Mouse (Mus musculus): ENCODE results near the gene Npas1.

Gene Npas1

GRCm38 (mm10) chr7:16420493-16421118 is 56.9 kb downstream of the Npas1 start:
- no peak for DNase-seq (ENCODE audit: low read depth in 2 of 2, low spot score in 2 of 2)

GRCm38 (mm10) chr7:16418713-16419112 is 58.8 kb downstream of the Npas1 start:
- DNase-seq (ENCODE audit: low read depth in 2 of 2, low spot score in 2 of 2), result no peak

GRCm38 (mm10) chr7:16417141-16417771 is 60.3 kb downstream of the Npas1 start:
- DNase-seq (ENCODE audit: low read depth in 2 of 2, low spot score in 2 of 2), result no peak

- DNase-seq (ENCODE audit: low read depth in 2 of 2, low spot score in 2 of 2), result no peak
Measured at GRCm38 (mm10) chr7:16415426-16415825, 62.1 kb downstream of the Npas1 start.

GRCm38 (mm10) chr7:16412930-16413329 is 64.6 kb downstream of the Npas1 start:
- DNase-seq (ENCODE audit: low read depth in 2 of 2, low spot score in 2 of 2), result no peak

GRCm38 (mm10) chr7:16412220-16412896 is 65.2 kb downstream of the Npas1 start:
- no peak for DNase-seq (ENCODE audit: low read depth in 2 of 2, low spot score in 2 of 2)

GRCm38 (mm10) chr7:16411100-16411499 is 66.4 kb downstream of the Npas1 start:
- DNase-seq (ENCODE audit: low read depth in 2 of 2, low spot score in 2 of 2), result no peak

GRCm38 (mm10) chr7:16406978-16407377 is 70.5 kb downstream of the Npas1 start:
- DNase-seq (ENCODE audit: low read depth in 2 of 2, low spot score in 2 of 2), result no peak

Measured in CD8-positive naive resting alpha-beta T cell, adult 2 months (primary cell).